Mouse (Mus musculus) spleen, adult 12 weeks (tissue): Measurements from ENCODE around the gene Sp3.
"Not testable (repeated sequence)": the region's sequence is repeated elsewhere in the genome, so short reads cannot be mapped to it uniquely, and the experiment has no call there.

Source experiments
- DNase-seq: peaks from one replicate; pipeline ENCODE4 v3.0.0; 2022; ENCODE audit warnings: low spot score

Gene Sp3

DNA sequence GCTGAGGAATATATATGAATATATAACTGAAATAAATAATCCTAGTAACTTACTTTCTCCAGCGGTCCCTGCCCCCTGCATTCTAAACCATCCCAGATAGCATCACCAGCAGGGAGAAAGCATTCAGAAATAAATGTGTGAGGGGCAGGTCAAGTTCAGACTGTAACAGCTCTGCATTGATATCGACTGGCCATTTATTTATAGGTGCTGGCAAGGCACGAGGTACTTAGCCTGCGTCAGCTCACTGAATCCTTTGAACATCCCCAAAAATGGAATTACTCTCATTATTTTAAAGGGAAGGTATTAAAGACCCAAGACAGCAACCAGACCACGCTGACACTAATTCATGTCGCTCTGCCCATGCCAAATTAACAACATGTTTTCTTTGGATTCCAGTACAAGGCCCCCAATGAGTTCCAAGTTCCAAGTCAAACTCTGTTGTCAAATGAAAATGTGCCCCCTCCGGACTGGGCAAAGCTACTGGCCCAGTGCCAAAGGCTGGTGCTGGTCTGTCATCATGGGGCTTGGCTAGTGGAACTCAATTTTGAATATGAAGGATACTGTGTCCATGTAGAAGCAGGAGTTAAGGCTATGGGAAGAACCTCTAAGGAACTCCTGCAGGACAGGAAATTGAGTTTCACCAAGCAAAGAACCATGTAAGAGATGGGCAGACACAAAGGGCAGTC lies 64.9 kb downstream of the Sp3 start:
- no peak for DNase-seq

DNA sequence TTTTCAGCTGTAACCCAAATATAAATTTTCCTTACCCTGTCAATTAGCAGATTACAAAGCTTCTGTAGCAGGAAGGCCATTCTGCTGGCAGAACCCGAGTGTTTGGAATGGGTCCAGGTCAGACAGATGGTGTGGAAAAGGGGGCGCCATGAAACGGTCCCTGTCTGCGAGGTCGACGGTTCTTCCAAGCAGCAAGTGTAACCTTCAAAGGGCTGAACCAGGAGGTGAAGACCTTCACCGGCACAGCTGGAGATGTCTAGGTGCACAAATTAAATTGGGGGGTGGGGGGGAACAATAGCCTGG lies 66.8 kb downstream of the Sp3 start:
- DNase-seq: no peak

DNA sequence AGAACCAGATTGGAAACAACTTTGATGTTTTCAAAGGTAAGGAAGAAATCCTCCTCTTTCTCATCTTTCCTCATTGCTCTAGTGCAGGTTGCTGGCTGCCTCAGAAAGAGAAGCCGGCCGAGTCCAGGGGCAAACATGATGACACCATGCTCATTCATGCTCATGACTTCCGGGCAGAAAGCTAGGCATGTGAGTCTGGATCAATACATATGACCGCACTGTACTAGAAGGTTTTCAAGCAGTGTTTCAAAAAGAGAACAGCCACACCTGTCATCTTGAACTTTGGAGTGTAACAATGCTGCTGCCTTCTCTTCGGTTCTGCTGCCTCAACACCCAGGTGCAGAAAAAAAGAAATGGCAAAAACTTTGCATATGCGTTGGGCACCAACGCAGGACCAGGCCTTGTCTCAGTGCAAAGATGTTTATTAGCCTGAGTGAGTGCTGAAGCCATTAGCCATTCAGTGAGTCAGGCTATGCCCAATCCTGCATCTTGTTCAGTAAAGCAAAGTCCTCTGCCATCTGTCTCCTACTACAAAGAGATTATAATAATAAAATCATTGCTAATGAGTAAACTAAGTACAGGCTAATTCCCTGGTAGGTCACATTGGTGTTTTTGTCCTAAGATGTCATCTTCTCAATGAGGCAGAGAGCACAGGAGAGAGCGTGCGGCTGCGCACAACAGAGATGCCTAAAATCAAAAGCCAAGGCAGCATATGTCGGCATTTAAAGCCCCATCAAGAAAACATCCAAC lies 67.4 kb downstream of the Sp3 start:
- no peak for DNase-seq

DNA sequence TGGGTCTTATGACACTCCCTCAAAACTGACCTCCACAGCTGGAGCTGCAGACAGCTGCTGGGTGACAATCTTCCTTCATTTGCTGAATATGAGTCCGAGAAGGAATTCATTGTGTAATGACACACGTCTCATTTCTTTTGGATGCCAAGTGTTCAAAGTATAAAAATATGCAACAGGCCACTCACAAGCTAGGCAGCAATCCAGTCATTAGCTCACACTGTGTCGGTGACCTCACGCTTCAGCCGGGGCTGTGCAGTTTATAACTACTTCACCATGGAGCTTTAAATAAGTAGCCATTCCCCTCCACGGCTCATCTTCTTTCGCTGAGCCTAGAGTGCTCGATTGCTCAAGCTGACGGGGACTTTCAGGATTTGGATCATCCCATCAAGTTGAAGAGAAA lies 68.7 kb downstream of the Sp3 start:
- no peak for DNase-seq

DNA sequence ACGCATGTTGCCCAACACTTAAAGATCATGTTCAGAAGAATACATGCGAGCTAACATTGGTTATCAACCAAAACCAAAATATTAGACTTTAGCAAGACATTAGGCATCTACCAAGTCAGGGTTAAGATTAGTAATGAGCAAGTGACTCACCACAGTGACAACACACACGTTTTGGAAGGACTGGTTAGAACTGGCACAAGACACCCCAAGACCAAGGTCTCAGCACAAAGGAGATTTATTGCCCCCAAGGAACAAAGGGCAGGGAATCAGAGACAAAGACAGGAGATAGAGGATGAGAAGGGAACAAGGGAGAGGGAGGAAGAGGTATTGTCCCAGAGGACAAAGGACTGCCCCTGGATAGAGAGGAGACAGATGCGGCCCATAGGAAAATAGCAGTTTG lies 71.2 kb downstream of the Sp3 start:
- no peak for DNase-seq

DNA sequence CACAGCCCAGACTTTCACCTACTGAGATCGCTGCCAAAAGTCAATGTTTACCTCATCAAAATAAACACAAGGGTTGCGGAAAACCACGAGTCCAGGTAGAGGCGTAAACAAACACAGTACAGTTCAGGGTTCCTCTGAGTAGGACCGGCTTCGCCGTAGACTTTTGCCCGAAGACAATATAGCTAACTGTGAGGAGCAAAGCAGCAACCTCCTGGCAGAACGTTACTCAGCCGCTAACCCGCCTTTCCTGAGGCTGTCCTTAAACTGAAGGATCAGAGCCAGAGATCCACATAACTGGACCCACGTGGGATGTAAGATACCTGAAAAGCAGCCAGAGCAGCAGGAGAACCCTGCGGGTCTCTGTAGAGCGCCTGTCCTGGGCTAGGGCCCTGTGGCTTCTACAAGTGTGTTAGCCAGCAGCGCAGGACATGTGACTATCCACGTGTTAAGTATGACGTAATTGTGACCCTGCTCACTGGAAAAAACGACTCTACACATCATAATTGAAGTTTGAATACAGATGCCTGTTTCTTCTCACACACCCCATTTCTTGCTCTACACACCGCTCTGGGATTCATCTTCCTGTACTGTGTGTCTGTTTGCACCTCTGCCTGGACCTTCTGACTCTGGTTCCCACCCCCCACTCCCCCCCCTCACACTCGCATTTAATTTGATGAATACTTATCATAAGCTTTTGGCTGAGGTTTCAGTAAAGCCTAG lies 71.9 kb downstream of the Sp3 start:
- no peak for DNase-seq

DNA sequence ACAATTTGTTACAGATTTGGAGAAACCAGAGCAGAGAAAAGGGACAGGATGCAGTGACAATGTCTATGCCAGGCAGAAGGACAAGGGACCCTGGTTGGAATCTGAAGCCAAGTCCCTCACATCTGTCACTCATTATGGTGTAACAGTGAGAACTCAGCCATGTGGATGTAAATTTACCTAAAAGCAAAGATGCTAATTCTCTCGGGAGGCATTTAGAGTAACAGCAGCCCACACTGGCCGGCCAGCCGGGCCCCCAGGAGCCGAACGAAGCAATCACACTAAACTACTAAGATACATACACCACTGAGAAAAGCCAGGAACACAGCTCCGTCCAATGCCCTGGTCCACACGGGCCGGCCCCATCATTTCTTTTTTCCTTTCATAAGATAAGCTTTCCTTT lies 73.5 kb downstream of the Sp3 start:
- no peak for DNase-seq

DNA sequence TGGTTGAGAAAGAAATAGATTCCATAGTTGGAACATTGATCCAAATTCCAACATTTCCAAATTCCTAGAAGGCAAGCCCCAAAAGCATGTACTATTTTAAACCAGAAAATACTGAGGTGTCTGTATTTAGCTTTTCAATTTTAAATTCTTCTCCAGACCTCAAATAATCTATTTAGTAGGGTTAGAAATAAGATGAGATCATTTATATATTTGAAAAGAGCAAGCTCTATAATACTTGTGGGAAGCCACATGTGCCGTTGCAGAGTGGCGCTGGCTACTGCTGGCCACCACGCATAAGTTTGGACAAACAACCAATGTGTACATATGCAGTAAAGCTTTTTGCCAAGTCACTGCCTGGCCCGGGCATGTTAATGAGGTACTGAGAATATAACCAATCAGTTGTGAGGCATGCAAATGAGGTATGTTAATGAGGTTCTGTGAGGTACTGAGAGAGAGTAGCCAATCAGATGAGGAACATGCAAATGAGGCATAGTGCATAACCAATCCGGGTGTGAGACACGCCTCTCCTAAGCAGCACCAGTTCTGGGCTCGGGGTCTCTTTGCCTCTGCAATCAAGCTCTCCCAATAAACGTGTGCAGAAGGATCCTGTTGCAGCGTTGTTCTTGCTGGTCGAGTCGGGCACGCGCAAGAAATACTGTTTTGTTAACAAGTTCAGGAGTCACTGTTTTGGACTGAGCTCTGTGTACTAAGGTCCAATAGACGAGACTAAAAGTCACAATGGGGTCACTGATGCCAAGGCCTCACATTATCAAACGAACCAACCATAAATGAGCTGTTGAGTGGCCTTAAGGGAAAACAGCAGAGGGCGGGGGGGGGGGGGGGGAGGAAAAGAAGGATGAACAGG lies 77.2 kb downstream of the Sp3 start:
- not testable (repeated sequence) for DNase-seq

DNA sequence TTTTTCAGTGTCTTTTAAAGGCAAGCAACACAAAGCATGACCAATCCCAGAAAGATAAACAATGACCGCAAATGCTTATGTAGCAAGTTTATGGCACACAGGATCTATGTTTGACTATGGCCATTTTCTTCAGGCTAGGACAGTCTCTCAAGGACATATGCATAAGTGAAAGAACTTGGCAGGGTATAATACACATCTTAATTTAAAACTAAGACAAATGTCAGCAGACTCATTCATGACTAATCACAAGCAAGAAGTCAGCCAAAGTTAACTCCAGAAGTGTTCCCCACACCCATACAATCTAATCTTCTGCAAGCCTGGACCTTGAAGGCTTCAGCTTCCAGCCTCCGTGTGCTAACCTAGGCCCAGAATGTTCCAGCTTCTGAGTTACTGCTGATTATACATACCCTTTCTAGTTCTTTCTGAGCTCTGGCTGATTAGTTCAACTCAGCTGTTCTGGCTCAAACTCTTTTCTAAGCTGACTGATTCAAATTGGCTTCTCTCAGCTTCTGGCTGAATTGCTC lies 81.4 kb downstream of the Sp3 start:
- no peak for DNase-seq

DNA sequence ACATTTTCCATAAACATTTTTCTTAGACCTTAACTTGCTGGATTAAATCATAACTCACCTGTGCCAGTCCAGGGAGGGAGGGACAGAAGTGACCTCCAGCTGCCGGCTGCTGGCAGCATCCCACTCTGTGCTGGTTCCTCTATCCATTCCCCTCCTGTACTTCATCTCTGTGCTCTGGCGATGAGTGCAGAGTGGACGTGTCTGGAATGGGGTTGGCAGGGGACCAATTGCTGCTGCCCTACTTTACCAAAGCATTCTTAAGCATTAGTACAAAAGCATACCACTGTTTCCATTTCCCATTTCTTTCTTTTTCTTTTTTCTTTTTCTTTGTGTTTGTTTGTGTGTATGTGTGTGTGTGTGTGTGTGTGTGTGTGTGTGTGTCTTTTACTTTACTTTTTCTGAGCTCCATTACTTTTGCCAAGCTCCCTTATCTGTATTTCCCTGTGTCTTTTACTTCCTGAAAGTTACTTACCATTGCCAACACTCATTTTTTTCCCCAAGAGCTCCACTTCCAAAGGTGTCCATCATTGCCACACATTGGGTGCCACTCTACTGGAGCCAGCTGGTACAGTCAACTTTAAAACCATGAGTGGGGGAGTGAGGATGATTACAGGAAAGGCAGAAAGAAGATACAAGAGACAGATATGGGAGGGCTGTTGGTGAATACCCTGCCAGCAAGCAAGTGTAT lies 82.0 kb downstream of the Sp3 start:
- DNase-seq: no peak

DNA sequence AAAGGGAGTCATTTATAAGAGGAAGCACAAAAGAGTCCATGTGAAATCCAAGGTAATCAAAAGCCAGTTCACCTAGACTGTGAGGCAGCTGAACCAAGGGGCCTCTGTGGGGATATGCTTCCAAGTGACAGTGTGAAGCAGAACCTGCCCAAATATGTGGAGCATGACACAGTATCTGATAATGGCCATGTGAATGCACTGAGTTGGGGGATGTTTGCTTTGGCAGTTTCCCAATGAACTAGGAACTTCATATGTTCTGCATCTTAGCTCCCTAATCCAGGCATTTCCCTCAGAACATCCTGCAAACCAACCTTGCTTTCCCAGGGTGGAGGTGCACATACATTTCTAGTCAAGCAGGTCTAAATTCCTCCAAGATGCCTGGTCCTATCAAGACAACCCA lies 90.4 kb downstream of the Sp3 start:
- no peak for DNase-seq
